Mouse (Mus musculus) CH12.LX (cell line): ENCODE data around the gene Tbck.
A peak's percentile ranks its signal among the peaks of the same experiment; 100 is the strongest.

ENCODE experiments used
- CTCF ChIP-seq, 2 experiments: IDR thresholded peaks in 1 of 2; conservative IDR thresholded peaks in 1 of 2; 2 replicates each; pipeline ENCODE4 v1.5.1; 2011 to 2012; ENCODE audit warnings: low read depth in 2 of 2, low read length in 2 of 2, improper control_type of control experiment in 1 of 2, inconsistent platforms in 1 of 2, mild to moderate bottlenecking in 1 of 2, moderate library complexity in 1 of 2
- E2F4 ChIP-seq: IDR thresholded peaks from 2 replicates; pipeline ENCODE4 v1.6.1; 2011; ENCODE audit warnings: low read depth, low read length, improper control_type of control experiment; ENCODE audit not compliant: insufficient replicate concordance
- EP300 ChIP-seq: IDR thresholded peaks from 2 replicates; pipeline ENCODE4 v1.6.1; 2011; ENCODE audit warnings: low read length, improper control_type of control experiment
- IRF4 ChIP-seq: IDR thresholded peaks from 2 replicates; pipeline ENCODE4 v1.6.1; 2014; ENCODE audit warnings: low read depth, mild to moderate bottlenecking, inconsistent platforms, low read length, improper control_type of control experiment
- KAT2A ChIP-seq: IDR thresholded peaks from 2 replicates; pipeline ENCODE4 v1.6.1; 2012; ENCODE audit warnings: low read length, improper control_type of control experiment, inconsistent platforms; ENCODE audit not compliant: insufficient replicate concordance
- MAFK ChIP-seq: IDR thresholded peaks from 2 replicates; pipeline ENCODE4 v1.6.1; 2011; ENCODE audit warnings: low read length, improper control_type of control experiment; ENCODE audit not compliant: insufficient replicate concordance
- MAX ChIP-seq: IDR thresholded peaks from 2 replicates; pipeline ENCODE4 v1.6.1; 2011; ENCODE audit warnings: low read length, improper control_type of control experiment
- MYC ChIP-seq: IDR thresholded peaks from 2 replicates; pipeline ENCODE4 v1.6.1; 2011; ENCODE audit warnings: low read depth, mild to moderate bottlenecking, improper control_type of control experiment, low read length
- POLR2A ChIP-seq: IDR thresholded peaks from 2 replicates; pipeline ENCODE4 v1.6.1; 2011; ENCODE audit warnings: low read depth, mild to moderate bottlenecking, improper control_type of control experiment, low read length
- RAD21 ChIP-seq: IDR thresholded peaks from 2 replicates; pipeline ENCODE4 v1.6.1; 2011; ENCODE audit warnings: low read depth, mild to moderate bottlenecking, low read length, improper control_type of control experiment, moderate library complexity
- TCF12 ChIP-seq: IDR thresholded peaks from 2 replicates; pipeline ENCODE4 v1.6.1; 2014; ENCODE audit warnings: low read depth, mild to moderate bottlenecking, inconsistent platforms, low read length, improper control_type of control experiment
- ZKSCAN1 ChIP-seq: IDR thresholded peaks from 2 replicates; pipeline ENCODE4 v1.6.1; 2012; ENCODE audit warnings: low read depth, inconsistent platforms, low read length, improper control_type of control experiment, borderline replicate concordance

DNA sequence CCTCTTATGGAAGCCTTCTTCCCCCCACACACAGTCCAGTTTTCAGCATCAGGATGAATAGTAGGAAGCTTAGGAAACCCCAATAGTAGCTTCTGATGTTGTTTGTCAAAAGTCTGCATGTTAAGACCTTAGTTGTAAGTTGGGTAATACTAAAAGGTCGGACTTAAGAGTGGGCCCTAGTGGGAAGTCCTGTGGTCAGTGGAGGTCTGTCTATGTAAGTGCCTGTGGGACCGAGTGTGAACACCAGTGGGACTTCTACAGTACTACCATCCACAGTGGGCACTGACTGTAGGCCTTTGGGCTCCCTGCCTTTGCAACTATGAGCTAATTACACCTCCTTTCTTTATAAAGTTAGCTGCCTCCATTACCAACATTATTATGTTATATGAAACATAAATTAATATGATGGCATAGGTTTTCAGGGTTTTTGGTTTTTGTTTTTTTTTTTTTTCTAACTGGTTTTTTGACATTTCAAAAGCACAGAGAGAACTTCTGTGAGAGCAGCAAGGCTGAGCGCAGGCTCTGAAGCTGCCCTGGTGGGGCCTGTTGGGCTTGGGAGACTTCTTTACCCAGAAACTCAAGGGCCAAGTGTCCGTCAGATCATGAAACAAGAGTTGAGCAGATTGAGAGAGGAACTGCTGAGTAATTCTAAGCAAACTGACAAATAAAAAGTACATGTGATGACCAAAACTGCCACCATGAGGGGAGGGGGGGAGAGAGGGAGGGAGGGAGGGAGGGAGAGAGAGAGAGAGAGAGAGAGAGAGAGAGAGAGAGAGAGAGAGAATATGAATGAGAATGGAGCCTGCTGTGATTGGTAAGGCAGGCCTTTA lies 131.8 kb downstream of the Tbck start:
- peak; percentile 42; the same call in 1 of the 2 replicates for TF ChIP-seq POLR2A
- TF ChIP-seq CTCF (conservative IDR thresholded peaks at IDR 0.05 in 1 of 2, IDR thresholded peaks at IDR 0.05 in 1 of 2; ENCODE audit: low read depth in 2 of 2, low read length in 2 of 2): no peak
- TF ChIP-seq MYC: no peak
- no peak for TF ChIP-seq KAT2A
- TF ChIP-seq EP300: peak; percentile 59
- no peak for TF ChIP-seq ZKSCAN1
- no peak for TF ChIP-seq E2F4
- peak; percentile 44; the same call in 1 of the 2 replicates for TF ChIP-seq TCF12
- no peak for TF ChIP-seq MAX
- no peak; the same call in 1 of the 2 replicates for TF ChIP-seq RAD21
- peak; percentile 86 for TF ChIP-seq IRF4
- no peak for TF ChIP-seq MAFK
